Mouse (Mus musculus): ENCODE data around the gene Slc25a23.
"Not testable (repeated sequence)": the region's sequence is repeated elsewhere in the genome, so short reads cannot be mapped to it uniquely, and the experiment has no call there.

Slc25a23 gene

GRCm38 (mm10) chr17:57070699-57071098 is 11.0 kb upstream of the Slc25a23 start:
- peak; percentile 62 for DNase-seq (ENCODE audit: low spot score)

- no peak for DNase-seq (ENCODE audit: low spot score)
Observed at GRCm38 (mm10) chr17:57070272-57070671, 10.6 kb upstream of the Slc25a23 start.

- DNase-seq (ENCODE audit: low spot score): no peak
Observed at GRCm38 (mm10) chr17:57066908-57067307, 7.2 kb upstream of the Slc25a23 start.

DNA sequence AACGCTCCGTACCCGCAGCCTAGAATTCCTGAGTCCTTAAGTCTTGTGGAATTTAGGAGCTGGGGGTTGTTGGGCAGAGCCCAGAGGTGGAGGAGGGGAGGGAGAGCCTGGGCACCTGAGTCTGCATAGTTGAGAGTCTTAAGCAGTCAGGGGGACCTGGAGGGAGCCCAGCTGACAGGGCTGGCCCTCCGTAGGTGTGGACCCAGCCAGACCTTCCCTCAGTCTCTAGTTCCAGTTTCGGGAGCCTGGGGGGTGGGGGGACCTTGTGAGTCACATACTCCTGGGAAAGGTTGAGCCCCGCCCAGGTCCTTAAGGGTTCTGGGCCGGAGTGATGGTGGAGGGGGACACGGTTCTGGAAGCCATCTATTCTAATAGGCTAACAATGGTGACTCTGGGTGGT is 3.4 kb upstream of the Slc25a23 start:
- no peak for DNase-seq (ENCODE audit: low spot score)

- DNase-seq (ENCODE audit: low spot score): no peak
Observed at GRCm38 (mm10) chr17:57062548-57062947, 2.9 kb upstream of the Slc25a23 start.

DNA sequence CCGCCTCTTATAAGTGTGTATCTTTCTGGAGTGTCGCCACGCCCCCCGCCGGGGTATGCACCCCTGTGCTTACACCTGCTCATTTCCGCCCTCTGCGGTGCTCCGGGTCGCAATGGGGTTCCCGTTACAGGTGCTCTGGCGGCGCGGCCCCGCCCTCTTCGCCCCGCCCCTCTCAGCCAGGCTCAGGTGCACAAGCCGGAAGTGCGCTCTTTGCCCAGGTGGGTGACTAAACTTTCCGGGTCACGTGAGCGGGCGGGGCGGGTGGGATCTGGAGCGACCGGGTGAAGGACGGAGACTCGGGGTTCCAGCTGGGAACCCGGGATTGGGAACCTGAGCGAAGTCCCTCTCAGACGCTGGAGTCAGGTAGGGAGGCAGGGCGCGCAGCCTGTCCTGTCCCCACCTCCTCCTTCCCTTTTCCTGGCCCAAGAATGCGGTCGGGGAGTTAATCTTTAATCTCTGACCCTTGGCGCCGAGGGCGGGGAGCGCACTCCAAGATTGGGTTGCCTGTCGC is 2.4 kb upstream of the Slc25a23 start:
- DNase-seq (ENCODE audit: low spot score): peak; percentile 64

GRCm38 (mm10) chr17:57061069-57061468 is 1.4 kb upstream of the Slc25a23 start:
- no peak for DNase-seq (ENCODE audit: low spot score)

GRCm38 (mm10) chr17:57060231-57060801 is 653 bp upstream of the Slc25a23 start:
- peak; percentile 95 for DNase-seq (ENCODE audit: low spot score)

GRCm38 (mm10) chr17:57058891-57059485 is 675 bp downstream of the Slc25a23 start, which contains the start of gene Crb3:
TSS of gene Crb3 (plus strand) at chr17:57059105.
- peak; percentile 63 for DNase-seq (ENCODE audit: low spot score)

GRCm38 (mm10) chr17:57056246-57056645 is 3.4 kb downstream of the Slc25a23 start:
- DNase-seq (ENCODE audit: low spot score): no peak

GRCm38 (mm10) chr17:57051679-57052078 is 8.0 kb downstream of the Slc25a23 start:
- not testable (repeated sequence) for DNase-seq (ENCODE audit: low spot score)

DNA sequence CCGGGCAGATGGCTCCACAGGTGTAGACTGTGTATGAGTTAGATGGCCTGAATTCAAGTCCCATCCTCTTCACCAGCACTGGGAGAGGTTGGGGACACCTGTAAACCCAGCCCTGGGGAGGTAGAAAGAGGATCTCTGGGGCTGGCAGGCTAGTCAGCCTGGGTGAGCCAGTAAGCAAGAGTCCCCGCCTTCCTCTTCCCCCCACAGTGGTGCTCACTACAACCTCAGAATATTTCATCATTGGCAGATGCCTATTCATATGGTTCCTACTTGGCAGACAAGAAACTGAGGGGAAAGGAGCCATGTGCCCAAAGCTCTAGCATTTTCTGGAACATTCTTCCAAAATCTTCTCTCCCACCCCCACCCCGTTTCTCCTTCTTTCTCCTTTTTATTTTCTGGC is 10.8 kb downstream of the Slc25a23 start:
- DNase-seq (ENCODE audit: low spot score): no peak

DNA sequence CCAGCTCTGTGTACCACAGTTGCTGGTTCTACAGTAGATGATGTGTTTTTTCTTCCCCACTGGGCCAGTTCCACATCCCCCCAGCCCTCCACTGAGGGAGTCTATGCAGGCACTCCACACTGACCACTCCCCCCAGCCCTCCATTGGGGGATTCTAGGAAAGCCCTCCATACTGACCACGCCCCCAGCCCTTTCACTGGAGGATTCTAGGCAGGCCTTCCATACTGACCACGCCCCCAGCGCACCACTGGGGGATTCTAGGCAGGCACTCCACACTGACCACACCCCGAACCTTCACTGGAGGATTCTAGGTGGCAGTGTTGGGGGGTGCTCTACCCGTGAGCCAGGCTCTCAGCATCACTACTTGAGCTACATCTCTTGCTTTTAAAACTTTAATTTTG is 12.3 kb downstream of the Slc25a23 start:
- peak; percentile 73 for DNase-seq (ENCODE audit: low spot score)

GRCm38 (mm10) chr17:57041554-57041953 is 18.1 kb downstream of the Slc25a23 start, which contains the start of gene Slc25a41:
TSS of gene Slc25a41 (minus strand) at chr17:57041654.
- no peak for DNase-seq (ENCODE audit: low spot score)

- DNase-seq (ENCODE audit: low spot score): no peak
Observed at GRCm38 (mm10) chr17:57038978-57039377, 20.7 kb downstream of the Slc25a23 start.

- DNase-seq (ENCODE audit: low spot score): no peak
Observed at GRCm38 (mm10) chr17:57032854-57033253, 26.8 kb downstream of the Slc25a23 start.

DNA sequence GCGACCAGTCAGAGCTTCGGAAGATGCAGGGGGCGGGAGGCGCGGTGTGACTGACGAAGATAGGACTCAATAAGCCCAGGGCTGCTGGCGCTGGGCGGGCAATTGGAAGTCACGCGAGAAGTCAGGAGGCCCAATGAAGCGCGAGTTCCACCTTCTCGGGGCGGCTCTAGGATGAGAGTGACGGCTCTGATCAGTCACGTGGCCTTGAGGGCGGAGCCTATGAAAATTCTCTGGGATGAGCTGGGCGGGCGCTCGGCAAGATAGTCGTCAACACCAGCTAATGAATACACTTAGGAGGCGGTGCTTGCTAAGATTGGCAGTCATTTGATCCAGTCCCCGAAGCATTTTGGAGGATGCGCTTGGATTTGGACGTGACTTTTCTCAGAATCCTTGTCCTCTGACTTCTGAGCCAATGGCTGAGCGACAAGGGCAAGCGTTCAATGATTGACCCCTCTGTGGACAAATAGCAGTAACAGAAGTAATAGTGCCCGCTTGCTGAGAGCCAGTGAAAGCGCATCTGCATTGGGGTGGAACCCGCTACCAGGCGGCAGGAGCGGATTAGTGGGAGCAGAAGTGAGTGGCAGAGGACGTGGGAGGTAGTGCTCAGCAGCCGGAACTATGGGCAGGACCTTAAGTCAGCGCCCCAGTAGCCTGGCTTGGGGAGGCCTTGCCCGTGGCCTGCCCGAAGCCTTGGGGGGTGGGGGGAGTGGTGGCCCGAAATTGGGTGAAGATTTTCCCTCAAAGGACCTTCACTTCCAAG is 27.8 kb downstream of the Slc25a23 start:
- peak; percentile 99 for DNase-seq (ENCODE audit: low spot score)

- DNase-seq (ENCODE audit: low spot score): peak; percentile 96
Observed at GRCm38 (mm10) chr17:57030931-57031660, 28.6 kb downstream of the Slc25a23 start, which contains the start of gene Khsrp. TSS of gene Khsrp (minus strand) at chr17:57031522.

GRCm38 (mm10) chr17:57029691-57030090 is 30.0 kb downstream of the Slc25a23 start:
- DNase-seq (ENCODE audit: low spot score): no peak

GRCm38 (mm10) chr17:57027471-57027870 is 32.2 kb downstream of the Slc25a23 start:
- DNase-seq (ENCODE audit: low spot score): no peak

DNA sequence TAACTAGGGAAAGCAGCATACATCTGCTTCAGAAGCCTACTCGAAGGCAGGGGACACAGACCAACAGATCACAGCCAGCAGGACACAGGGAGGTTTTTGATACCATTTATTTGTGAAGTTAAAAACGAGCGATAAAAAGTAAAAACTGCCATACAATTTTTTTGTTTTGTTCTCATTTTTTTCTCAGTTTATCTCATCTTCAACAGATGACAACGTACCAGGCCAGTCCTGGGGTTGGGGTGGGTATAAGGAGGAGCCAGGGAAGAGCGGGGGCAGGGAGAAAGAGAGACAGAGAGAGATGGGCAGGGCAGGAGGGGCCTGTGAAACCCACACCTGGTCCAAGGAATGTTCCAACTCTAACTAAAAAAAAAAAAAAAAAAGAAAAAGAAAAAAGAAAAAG is 38.7 kb downstream of the Slc25a23 start:
- DNase-seq (ENCODE audit: low spot score): no peak

- DNase-seq (ENCODE audit: low spot score): no peak
Observed at GRCm38 (mm10) chr17:57019693-57020092, 40.0 kb downstream of the Slc25a23 start.

Measured in testis, postnatal 10 days (tissue).